In genomic region chr9:113414690-113415089, GRCm38 (mm10) we compare ENCODE assay signal across 24 mouse cellular contexts.
A peak's percentile ranks its signal among the peaks of the same experiment; 100 is the strongest.
DNase-seq lines count a peak whose midpoint lies in the region; ATAC-seq and TF ChIP-seq lines count a peak whose summit lies in the region.
"Had no signal": no experiment of that assay in that cellular context is flagged by ENCODE, and none has a peak within 500 bp of the region (broad histone marks: within the 10 kb centered on the region; RNA-seq: fewer than 3 reads in every experiment).

No protein-coding gene starts in this region.

- H3K27ac ChIP-seq in heart, adult 2 months = no peak overlapping the region
- H3K27ac ChIP-seq in limb, embryonic 13.5 days = no peak overlapping the region
- no peak overlapping the region for H3K27ac ChIP-seq in limb, embryonic 10.5 days
- H3K27ac ChIP-seq in lung, embryonic 16.5 days (ENCODE audit: low read length) = no peak overlapping the region
- H3K27ac ChIP-seq in limb, embryonic 14.5 days (replicated peaks; ENCODE audit: low read depth, low read length) = no peak overlapping the region
- no peak overlapping the region for H3K27ac ChIP-seq in forebrain, embryonic 13.5 days
- H3K27ac ChIP-seq: embryonic facial prominence, embryonic 12.5 days; embryonic facial prominence, embryonic 15.5 days; forebrain, embryonic 10.5 days; forebrain, embryonic 12.5 days had no signal

- no peak overlapping the region for H3K4me3 ChIP-seq in heart, adult 2 months
- H3K4me3 ChIP-seq in limb, embryonic 13.5 days = no peak overlapping the region
- H3K4me3 ChIP-seq in limb, embryonic 10.5 days = no peak overlapping the region
- H3K4me3 ChIP-seq in lung, embryonic 16.5 days (ENCODE audit: low read length) = no peak overlapping the region
- no peak overlapping the region for H3K4me3 ChIP-seq in limb, embryonic 14.5 days (replicated peaks; ENCODE audit: low read length)
- no peak overlapping the region for H3K4me3 ChIP-seq in forebrain, embryonic 13.5 days
- H3K4me3 ChIP-seq: embryonic facial prominence, embryonic 12.5 days; embryonic facial prominence, embryonic 15.5 days; erythroblast, embryonic 14.5 days; forebrain, embryonic 10.5 days; forebrain, embryonic 12.5 days; forebrain, embryonic 15.5 days had no signal

- intact Hi-C loops in heart, adult 2 months (cut with DNase I) = no loop called here

- no peaks in the 10 kb centered on the region for H3K27me3 ChIP-seq in heart, adult 2 months (ENCODE audit: control insufficient read depth, insufficient read depth, low read length)
- no peaks in the 10 kb centered on the region for H3K27me3 ChIP-seq in limb, embryonic 13.5 days
- H3K27me3 ChIP-seq in limb, embryonic 10.5 days (ENCODE audit: low read depth, poor library complexity, severe bottlenecking) = no peaks in the 10 kb centered on the region
- no peaks in the 10 kb centered on the region for H3K27me3 ChIP-seq in lung, embryonic 16.5 days (ENCODE audit: control insufficient read depth, insufficient read depth, low read depth, low read length)
- no peaks in the 10 kb centered on the region for H3K27me3 ChIP-seq in limb, embryonic 14.5 days (ENCODE audit: control insufficient read depth, insufficient read depth, low read length)
- H3K27me3 ChIP-seq in forebrain, embryonic 13.5 days = no peaks in the 10 kb centered on the region
- H3K27me3 ChIP-seq: embryonic facial prominence, embryonic 12.5 days; embryonic facial prominence, embryonic 15.5 days; forebrain, embryonic 12.5 days; forebrain, embryonic 15.5 days had no signal

- H3K9me3 ChIP-seq in limb, embryonic 13.5 days = no peaks in the 10 kb centered on the region
- no peaks in the 10 kb centered on the region for H3K9me3 ChIP-seq in limb, embryonic 10.5 days (replicated peaks)
- no peaks in the 10 kb centered on the region for H3K9me3 ChIP-seq in lung, embryonic 16.5 days (ENCODE audit: control insufficient read depth, low read length)
- H3K9me3 ChIP-seq in limb, embryonic 14.5 days (ENCODE audit: control insufficient read depth, low read length) = no peaks in the 10 kb centered on the region
- no peaks in the 10 kb centered on the region for H3K9me3 ChIP-seq in forebrain, embryonic 13.5 days (replicated peaks)
- H3K9me3 ChIP-seq: embryonic facial prominence, embryonic 12.5 days; embryonic facial prominence, embryonic 15.5 days; forebrain, embryonic 10.5 days; forebrain, embryonic 12.5 days; forebrain, embryonic 15.5 days had no signal

- H3K36me3 ChIP-seq in heart, adult 2 months (ENCODE audit: control insufficient read depth, insufficient read depth, low read length) = no peaks in the 10 kb centered on the region
- no peaks in the 10 kb centered on the region for H3K36me3 ChIP-seq in limb, embryonic 13.5 days
- no peaks in the 10 kb centered on the region for H3K36me3 ChIP-seq in limb, embryonic 10.5 days
- H3K36me3 ChIP-seq in lung, embryonic 16.5 days (ENCODE audit: control insufficient read depth, insufficient read depth, low read length) = no peaks in the 10 kb centered on the region
- no peaks in the 10 kb centered on the region for H3K36me3 ChIP-seq in limb, embryonic 14.5 days (ENCODE audit: control insufficient read depth, insufficient read depth, low read length)
- H3K36me3 ChIP-seq in forebrain, embryonic 13.5 days (ENCODE audit: poor library complexity, severe bottlenecking) = no peaks in the 10 kb centered on the region
- H3K36me3 ChIP-seq: embryonic facial prominence, embryonic 12.5 days; embryonic facial prominence, embryonic 15.5 days; forebrain, embryonic 10.5 days; forebrain, embryonic 12.5 days; forebrain, embryonic 15.5 days had no signal

- H3K4me1 ChIP-seq in heart, adult 2 months (ENCODE audit: control insufficient read depth, insufficient read depth, low read length) = no peaks in the 10 kb centered on the region
- 0 out of 2 replicates have a peak, but pooled peaks cover 13% of the 10 kb centered on the region for H3K4me1 ChIP-seq in limb, embryonic 13.5 days
- H3K4me1 ChIP-seq in limb, embryonic 10.5 days = 0 out of 2 replicates have a peak, but pooled peaks cover 3% of the 10 kb centered on the region
- peaks cover 5% of the 10 kb centered on the region for H3K4me1 ChIP-seq in lung, embryonic 16.5 days (replicated peaks; ENCODE audit: control insufficient read depth, insufficient read depth, low read length)
- peaks cover 8% of the 10 kb centered on the region for H3K4me1 ChIP-seq in limb, embryonic 14.5 days (ENCODE audit: control insufficient read depth, insufficient read depth, low read length)
- H3K4me1 ChIP-seq in forebrain, embryonic 13.5 days = peaks cover 17% of the 10 kb centered on the region
- H3K4me1 ChIP-seq: embryonic facial prominence, embryonic 12.5 days; embryonic facial prominence, embryonic 15.5 days had no signal

- H3K9ac ChIP-seq in heart, adult 2 months (ENCODE audit: low read depth, low read length) = no peak overlapping the region
- H3K9ac ChIP-seq in limb, embryonic 13.5 days = no peak overlapping the region
- H3K9ac ChIP-seq in lung, embryonic 16.5 days (ENCODE audit: low read length) = no peak overlapping the region
- H3K9ac ChIP-seq in limb, embryonic 14.5 days (ENCODE audit: low read depth, low read length, severe bottlenecking) = no peak overlapping the region
- H3K9ac ChIP-seq in forebrain, embryonic 13.5 days = no peak overlapping the region
- H3K9ac ChIP-seq: embryonic facial prominence, embryonic 12.5 days; embryonic facial prominence, embryonic 15.5 days; forebrain, embryonic 12.5 days; forebrain, embryonic 15.5 days; forebrain, postnatal 0 days had no signal

- no peak for TF ChIP-seq CTCF in heart, adult 2 months (IDR thresholded peaks at IDR 0.05)

- no peaks in the 10 kb centered on the region for H3K79me2 ChIP-seq in heart, adult 2 months (replicated peaks; ENCODE audit: control insufficient read depth, insufficient read depth, low read length)

- 36% methylated on average over 1 of the region's 1 CpGs for WGBS in heart, adult 2 months
- WGBS in limb, embryonic 13.5 days = 45% methylated on average over 1 of the region's 1 CpGs
- 69% methylated on average over 1 of the region's 1 CpGs for WGBS in limb, embryonic 10.5 days
- WGBS in lung, embryonic 16.5 days = 29% methylated on average over 1 of the region's 1 CpGs
- WGBS in limb, embryonic 14.5 days = 32% methylated on average over 1 of the region's 1 CpGs
- WGBS in forebrain, embryonic 13.5 days = 61% methylated on average over 1 of the region's 1 CpGs

- no peak for TF ChIP-seq EP300 in heart, adult 2 months (IDR thresholded peaks at IDR 0.05; ENCODE audit: insufficient read depth, low read depth, low read length)

- ATAC-seq in limb, embryonic 13.5 days (ENCODE audit: low FRiP score, low read depth) = peak; percentile 72
- peak; percentile 36; the same call in 1 of the 2 replicates for ATAC-seq in lung, embryonic 16.5 days (ENCODE audit: low read depth)
- peak; percentile 37; the same call in 1 of the 2 replicates for ATAC-seq in limb, embryonic 14.5 days (ENCODE audit: low FRiP score, low read depth)
- no peak for ATAC-seq in forebrain, embryonic 13.5 days
- ATAC-seq: forebrain, postnatal 0 days had no signal

- DNase-seq in heart, adult 11 months = peak; percentile 54
- no peak for DNase-seq in heart, adult 2 months
- DNase-seq in limb, embryonic 10.5 days (ENCODE audit: low spot score) = no peak
- DNase-seq in lung, postnatal 14 days = no peak
- peak; percentile 56 for DNase-seq in limb, embryonic 14.5 days (ENCODE audit: low spot score)
- DNase-seq: adrenal gland, adult 2 months; adrenal gland, postnatal 10 days; adrenal gland, postnatal 25 days; cerebellum, adult 11 months; cerebellum, adult 18-20 months; cerebellum, adult 8-10 months; cerebellum, adult 9-11 months; cerebellum, postnatal 14 days; cerebellum, postnatal 36 days; forebrain, postnatal 0 days had no signal

- TF ChIP-seq POLR2A in heart, adult 2 months (IDR thresholded peaks at IDR 0.05; ENCODE audit: insufficient read depth, low read depth, low read length) = no peak
- no peak for TF ChIP-seq POLR2A in limb, embryonic 14.5 days (IDR thresholded peaks at IDR 0.05; ENCODE audit: borderline replicate concordance, extremely low read depth, insufficient read depth, insufficient read length)

- H3K4me2 ChIP-seq in limb, embryonic 13.5 days (replicated peaks) = no peak overlapping the region
- H3K4me2 ChIP-seq in lung, embryonic 16.5 days (ENCODE audit: low read depth, low read length) = no peak overlapping the region
- H3K4me2 ChIP-seq in limb, embryonic 14.5 days (replicated peaks; ENCODE audit: low read depth, low read length, severe bottlenecking) = no peak overlapping the region
- H3K4me2 ChIP-seq in forebrain, embryonic 13.5 days = no peak overlapping the region
- H3K4me2 ChIP-seq: embryonic facial prominence, embryonic 12.5 days; embryonic facial prominence, embryonic 15.5 days; forebrain, embryonic 12.5 days; forebrain, embryonic 15.5 days had no signal

Comparison
In these comparisons a context has a peak if more than half of its experiments do, and no peak if none do; other contexts are left out.
1. DNase-seq: peak in heart, adult 11 months (single experiment) and limb, embryonic 14.5 days (single experiment); none in heart, adult 2 months (0 of 2), limb, embryonic 10.5 days (single experiment) and lung, postnatal 14 days (single experiment).